Mouse (Mus musculus) kidney, adult 2 months (tissue): ENCODE results near the gene Tmem50b. TPM values are rescaled to one million over a fixed set of nuclear protein-coding genes. Genes with fewer than 3 reads are reported as not detected.

Experiments used
- DNase-seq: peaks from one replicate; pipeline ENCODE4 v3.0.0; 2021
- H3K27ac ChIP-seq: fragments of 200-500 bp; 2 replicates; pipeline ENCODE4 v1.5.1; 2012; ENCODE audit warnings: low read depth, low read length, control low read depth, inconsistent platforms; ENCODE audit not compliant: insufficient read depth
- H3K27me3 ChIP-seq: fragments of 200-500 bp; replicated peaks from 2 replicates; pipeline ENCODE4 v1.6.1; 2012; ENCODE audit warnings: mild to moderate bottlenecking, moderate library complexity, low read length, inconsistent platforms; ENCODE audit not compliant: control insufficient read depth, insufficient read depth
- H3K36me3 ChIP-seq: fragments of 200-500 bp; 2 replicates; pipeline ENCODE4 v1.6.1; 2012; ENCODE audit warnings: mild to moderate bottlenecking, moderate library complexity, low read length, inconsistent platforms; ENCODE audit not compliant: control insufficient read depth, insufficient read depth
- H3K4me1 ChIP-seq: fragments of 200-500 bp; 2 replicates; pipeline ENCODE4 v1.6.1; 2011; ENCODE audit warnings: low read length; ENCODE audit not compliant: control insufficient read depth, insufficient read depth
- H3K4me3 ChIP-seq: fragments of 200-500 bp; 2 replicates; pipeline ENCODE4 v1.5.1; 2011; ENCODE audit warnings: mild to moderate bottlenecking, low read depth, low read length, control low read depth; ENCODE audit not compliant: insufficient read depth
- CTCF ChIP-seq: fragments of 200-500 bp; conservative IDR thresholded peaks from 2 replicates; pipeline ENCODE4 v1.5.1; 2011; ENCODE audit warnings: low read depth, mild to moderate bottlenecking, control low read depth, low read length, moderate library complexity, mixed read lengths; ENCODE audit not compliant: insufficient read depth, insufficient read length
- POLR2A ChIP-seq: fragments of 200-500 bp; IDR thresholded peaks from one replicate; pipeline ENCODE4 v1.6.1; 2011; ENCODE audit warnings: low read depth, low read length, control low read depth
- WGBS: fragments of 180-500 bp; shearing (Covaris S2); methylation state at CpG from one replicate; pipeline ENCODE4 v1.1.7; 2018; 5-methylcytosine and 5-hydroxymethylcytosine counted together
- polyA plus RNA-seq: library from polyadenylated mRNA; depleted of rRNA; stranded (reverse); fragments of >200 nt; gene quantifications from 2 replicates; pipeline ENCODE4 v1.2.3, GENCODE M21; 2012

Tmem50b gene
- polyA plus RNA-seq, 1 experiment: 40.7 TPM

GRCm38 (mm10) chr16:91596397-91596778 is 1.2 kb downstream of the Tmem50b start:
- Histone ChIP-seq H3K27ac (no peak overlapping the region), H3K4me3 (peak overlapping the region; percentile 84)
- 33% methylated on average over 9 of the region's 9 CpGs for WGBS

DNA sequence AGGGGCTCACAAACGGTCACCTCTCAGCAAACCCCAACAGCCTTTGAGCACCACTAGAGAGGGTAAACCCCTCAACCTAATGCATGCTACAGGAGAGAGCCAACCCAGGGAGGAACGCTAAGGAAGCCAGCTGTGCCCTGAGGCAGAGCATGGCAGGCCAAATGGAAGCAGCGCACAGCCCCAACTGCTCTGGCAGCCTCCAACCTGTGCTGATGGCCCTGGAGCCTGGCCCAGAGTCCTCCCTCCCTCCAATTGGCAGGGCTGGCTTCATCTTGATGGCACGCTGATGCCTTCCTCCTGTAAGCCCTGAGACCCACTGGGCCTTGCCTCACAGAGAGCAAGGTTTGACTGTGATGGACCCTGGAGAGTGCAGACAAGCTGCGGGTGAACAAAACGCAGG is 2.5 kb downstream of the Tmem50b start:
- WGBS: 76% methylated on average over 6 of the region's 6 CpGs
- Histone ChIP-seq H3K4me1 (peaks cover 5% of the 10 kb centered on the region; the same call in 1 of the 2 replicates), H3K36me3 (no peaks in the 10 kb centered on the region), H3K4me3 (no peak overlapping the region), H3K27ac (no peak overlapping the region), H3K27me3 (no peaks in the 10 kb centered on the region)
- DNase-seq: peak; percentile 58
- TF ChIP-seq CTCF (no peak), POLR2A (no peak)

More at GRCm38 (mm10) chr16:91596397-91596778, 1.2 kb downstream of the Tmem50b start:
- peaks cover 5% of the 10 kb centered on the region; the same call in 1 of the 2 replicates for H3K4me1 ChIP-seq
- DNase-seq: no peak
- TF ChIP-seq CTCF (no peak), POLR2A (no peak)
- H3K27me3 ChIP-seq: no peaks in the 10 kb centered on the region
- no peaks in the 10 kb centered on the region for H3K36me3 ChIP-seq

- Histone ChIP-seq H3K27me3 (no peaks in the 10 kb centered on the region), H3K36me3 (no peaks in the 10 kb centered on the region), H3K4me1 (peaks cover 5% of the 10 kb centered on the region; the same call in 1 of the 2 replicates), H3K4me3 (no peak overlapping the region), H3K27ac (no peak overlapping the region)
- TF ChIP-seq POLR2A (no peak), CTCF (no peak)
- no peak for DNase-seq
- 47% methylated on average over 3 of the region's 3 CpGs for WGBS
These were observed 4.3 kb downstream of the Tmem50b start for GRCm38 (mm10) chr16:91593262-91593661.

GRCm38 (mm10) chr16:91592162-91592561 is 5.4 kb downstream of the Tmem50b start:
- DNase-seq: no peak
- WGBS: 75% methylated on average over 8 of the region's 8 CpGs
- Histone ChIP-seq H3K27me3 (no peaks in the 10 kb centered on the region), H3K36me3 (no peaks in the 10 kb centered on the region), H3K4me3 (no peak overlapping the region), H3K4me1 (peaks cover 8% of the 10 kb centered on the region; the same call in 1 of the 2 replicates), H3K27ac (no peak overlapping the region)
- no peak for TF ChIP-seq CTCF
- no peak for TF ChIP-seq POLR2A

- H3K27me3 ChIP-seq: no peaks in the 10 kb centered on the region
- no peak overlapping the region for H3K4me3 ChIP-seq
- no peak overlapping the region for H3K27ac ChIP-seq
- peaks cover 4% of the 10 kb centered on the region for H3K36me3 ChIP-seq
- DNase-seq: no peak
- peaks cover 7% of the 10 kb centered on the region; the same call in 1 of the 2 replicates for H3K4me1 ChIP-seq
- no peak for TF ChIP-seq CTCF
- WGBS: 89% methylated on average over 3 of the region's 3 CpGs
These were observed 8.9 kb downstream of the Tmem50b start for GRCm38 (mm10) chr16:91588703-91589102.

DNA sequence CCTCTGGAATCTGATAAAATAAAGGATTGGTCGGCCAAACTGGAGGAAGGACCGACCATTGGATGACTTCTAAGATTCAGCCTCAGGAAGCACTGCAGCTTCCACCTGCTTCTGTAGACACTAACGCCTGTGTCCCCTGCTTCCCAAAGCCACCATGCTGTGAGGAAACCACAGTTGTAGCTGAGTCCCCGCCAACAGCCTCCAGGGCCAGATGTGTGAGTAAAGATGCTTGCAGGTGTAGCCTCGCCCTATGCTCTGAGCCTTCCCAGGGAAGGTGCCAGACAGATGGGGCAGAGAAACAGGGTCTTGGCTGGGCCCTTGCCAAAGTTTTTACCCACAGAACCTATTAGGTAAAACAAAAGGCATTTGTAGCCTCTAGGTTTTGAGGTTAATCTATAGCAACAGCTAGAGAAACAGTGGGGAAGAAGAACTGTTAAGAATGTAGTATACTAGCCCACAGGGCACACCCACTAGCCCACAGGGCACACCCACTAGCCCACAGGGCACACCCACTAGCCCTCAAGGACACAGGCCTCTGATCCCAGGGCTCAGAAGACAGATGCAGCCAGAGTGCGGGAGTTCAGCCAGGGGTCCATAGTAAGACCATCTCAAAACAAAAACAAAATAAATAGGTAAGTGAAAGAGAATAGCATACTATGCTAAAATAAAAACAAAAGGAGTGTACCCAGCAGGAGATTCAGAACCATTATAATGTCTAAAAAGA is 9.7 kb downstream of the Tmem50b start:
- no peak for TF ChIP-seq CTCF
- no peak for TF ChIP-seq POLR2A
- H3K4me1 ChIP-seq: peaks cover 7% of the 10 kb centered on the region; the same call in 1 of the 2 replicates
- no peak overlapping the region for H3K27ac ChIP-seq
- no peak for DNase-seq
- H3K4me3 ChIP-seq: no peak overlapping the region
- H3K27me3 ChIP-seq: no peaks in the 10 kb centered on the region
- WGBS: 81% methylated on average over 6 of the region's 6 CpGs
- H3K36me3 ChIP-seq: peaks cover 4% of the 10 kb centered on the region

- DNase-seq: no peak
- Histone ChIP-seq H3K27ac (peak overlapping the region; percentile 20; the same call in 1 of the 2 replicates), H3K36me3 (peaks cover 4% of the 10 kb centered on the region), H3K4me1 (peaks cover 7% of the 10 kb centered on the region; the same call in 1 of the 2 replicates), H3K27me3 (no peaks in the 10 kb centered on the region), H3K4me3 (no peak overlapping the region)
- TF ChIP-seq CTCF (no peak), POLR2A (no peak)
- WGBS: 86% methylated on average over 6 of the region's 6 CpGs
These were observed 11.4 kb downstream of the Tmem50b start for GRCm38 (mm10) chr16:91586244-91586643.

GRCm38 (mm10) chr16:91585617-91586016 is 12.0 kb downstream of the Tmem50b start:
- WGBS: 50% methylated on average over 5 of the region's 5 CpGs
- DNase-seq: peak; percentile 49
- no peak for TF ChIP-seq CTCF
- TF ChIP-seq POLR2A: no peak
- Histone ChIP-seq H3K27ac (peak overlapping the region; percentile 80), H3K4me1 (peaks cover 7% of the 10 kb centered on the region; the same call in 1 of the 2 replicates), H3K36me3 (peaks cover 5% of the 10 kb centered on the region), H3K4me3 (no peak overlapping the region), H3K27me3 (no peaks in the 10 kb centered on the region)
